Mouse (Mus musculus) ES-E14 (cell line): ENCODE results near the gene Wdr20.

Source experiments
- CHD2 ChIP-seq: IDR thresholded peaks from 2 replicates; pipeline ENCODE4 v1.6.1; 2014; ENCODE audit warnings: mild to moderate bottlenecking, low read depth, low read length, inconsistent platforms
- HCFC1 ChIP-seq: IDR thresholded peaks from 2 replicates; pipeline ENCODE4 v1.6.1; 2012; ENCODE audit warnings: low read length, inconsistent platforms, borderline replicate concordance; ENCODE audit not compliant: insufficient read depth

GRCm38 (mm10) chr12:110695676-110696171 lies 42.0 kb upstream of the Wdr20 start:
- TF ChIP-seq CHD2 (no peak), HCFC1 (no peak)
